ENCODE assay signal across 7 mouse cellular contexts in the genomic region with DNA sequence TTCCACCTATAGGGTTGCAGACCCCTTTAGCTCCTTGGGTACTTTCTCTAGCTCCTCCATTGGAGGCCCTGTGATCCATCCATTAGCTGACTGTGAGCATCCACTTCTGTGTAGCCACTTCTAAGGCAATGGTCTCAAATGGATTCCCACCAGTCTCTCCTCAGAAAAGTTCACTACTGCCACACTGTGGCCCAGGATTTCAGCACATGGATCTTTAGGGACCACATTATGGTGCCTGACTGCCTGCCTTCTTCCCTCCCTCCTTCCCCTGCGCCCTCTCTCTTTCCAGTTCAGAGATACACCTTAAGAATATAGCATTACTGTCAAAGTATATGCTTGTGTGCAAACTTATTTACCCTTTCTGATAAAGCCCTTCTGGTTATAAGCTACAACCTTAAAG.
A peak's percentile ranks its signal among the peaks of the same experiment; 100 is the strongest.
DNase-seq lines count a peak whose midpoint lies in the region; ATAC-seq and TF ChIP-seq lines count a peak whose summit lies in the region.

No protein-coding gene starts in this region.

- TF ChIP-seq CTCF in kidney, postnatal 0 days (IDR thresholded peaks at IDR 0.05; ENCODE audit: low read depth): peak; percentile 62

- H3K4me3 ChIP-seq in kidney, postnatal 0 days (replicated peaks; ENCODE audit: low read depth, low read length): no peak overlapping the region
- H3K4me3 ChIP-seq in embryonic facial prominence, embryonic 11.5 days (ENCODE audit: low read depth, low read length): no peak overlapping the region

- H3K27ac ChIP-seq in kidney, postnatal 0 days: no peak overlapping the region
- no peak overlapping the region for H3K27ac ChIP-seq in embryonic facial prominence, embryonic 11.5 days (replicated peaks; ENCODE audit: low read depth, low read length)

- no peak for ATAC-seq in kidney, postnatal 0 days (replicated peaks; ENCODE audit: low FRiP score, low read depth)
- ATAC-seq in embryonic facial prominence, embryonic 11.5 days (replicated peaks; ENCODE audit: insufficient number of reproducible peaks, low FRiP score, low TSS enrichment, low read depth): no peak
- ATAC-seq in activated CD4-positive, CD25-positive, alpha-beta regulatory T cell, adult 4 months: no peak

- H3K4me2 ChIP-seq in kidney, postnatal 0 days (ENCODE audit: low read length): no peak overlapping the region
- H3K4me2 ChIP-seq in embryonic facial prominence, embryonic 11.5 days (ENCODE audit: low read depth, low read length): no peak overlapping the region

- WGBS in kidney, postnatal 0 days: 42% methylated on average over 1 of the region's 1 CpGs
- WGBS in embryonic facial prominence, embryonic 11.5 days: 50% methylated on average over 1 of the region's 1 CpGs

- no peaks in the 10 kb centered on the region for H3K9me3 ChIP-seq in kidney, postnatal 0 days (replicated peaks; ENCODE audit: low read length)
- H3K9me3 ChIP-seq in embryonic facial prominence, embryonic 11.5 days (replicated peaks; ENCODE audit: control insufficient read depth, low read length): no peaks in the 10 kb centered on the region

- no peaks in the 10 kb centered on the region for H3K4me1 ChIP-seq in kidney, postnatal 0 days (replicated peaks; ENCODE audit: insufficient read depth, low read length)
- H3K4me1 ChIP-seq in embryonic facial prominence, embryonic 11.5 days (ENCODE audit: control insufficient read depth, insufficient read depth, low read length): no peaks in the 10 kb centered on the region

- no peaks in the 10 kb centered on the region for H3K27me3 ChIP-seq in kidney, postnatal 0 days (ENCODE audit: insufficient read depth, low read length)
- no peaks in the 10 kb centered on the region for H3K27me3 ChIP-seq in embryonic facial prominence, embryonic 11.5 days (ENCODE audit: control insufficient read depth, insufficient read depth, low read length)
- H3K27me3 ChIP-seq in splenic B cell, adult 2 months (ENCODE audit: control insufficient read depth, insufficient read depth, low read length, poor library complexity, severe bottlenecking): no peaks in the 10 kb centered on the region; the same call in 1 of the 2 replicates

- H3K36me3 ChIP-seq in kidney, postnatal 0 days (ENCODE audit: insufficient read depth, low read length): no peaks in the 10 kb centered on the region
- H3K36me3 ChIP-seq in embryonic facial prominence, embryonic 11.5 days (replicated peaks; ENCODE audit: control insufficient read depth, insufficient read depth, low read depth, low read length): no peaks in the 10 kb centered on the region
- H3K36me3 ChIP-seq in splenic B cell, adult 2 months (ENCODE audit: control insufficient read depth, insufficient read depth, low read length, poor library complexity, severe bottlenecking): no peaks in the 10 kb centered on the region

- intact Hi-C loops in left cerebral cortex, postnatal 14 days (cut with DNase I): loop anchor here (5.0 to 10.0 kb wide), 2 partner anchors 153 to 355 kb away; a partner anchor contains a TSS

- H3K9ac ChIP-seq in kidney, postnatal 0 days (ENCODE audit: low read depth, low read length): no peak overlapping the region
- no peak overlapping the region for H3K9ac ChIP-seq in embryonic facial prominence, embryonic 11.5 days (replicated peaks; ENCODE audit: low read length)

- peak; percentile 33 for DNase-seq in kidney, postnatal 0 days (ENCODE audit: low spot score)
- no peak for DNase-seq in kidney, adult 18-20 months
- DNase-seq in R1 (ENCODE audit: low read depth, low spot score): peak; percentile 31
- peak; percentile 9 for DNase-seq in embryonic facial prominence, embryonic 11.5 days (ENCODE audit: low spot score)
- DNase-seq in left cerebral cortex, postnatal 14 days (ENCODE audit: low spot score in 2 of 2): peak; percentile 26 to 49
- DNase-seq in splenic B cell, adult 2 months (ENCODE audit: low read depth, low spot score): peak; percentile 12
